Mouse (Mus musculus): Measurements from ENCODE around the gene Psmd2.

Psmd2 gene

DNA sequence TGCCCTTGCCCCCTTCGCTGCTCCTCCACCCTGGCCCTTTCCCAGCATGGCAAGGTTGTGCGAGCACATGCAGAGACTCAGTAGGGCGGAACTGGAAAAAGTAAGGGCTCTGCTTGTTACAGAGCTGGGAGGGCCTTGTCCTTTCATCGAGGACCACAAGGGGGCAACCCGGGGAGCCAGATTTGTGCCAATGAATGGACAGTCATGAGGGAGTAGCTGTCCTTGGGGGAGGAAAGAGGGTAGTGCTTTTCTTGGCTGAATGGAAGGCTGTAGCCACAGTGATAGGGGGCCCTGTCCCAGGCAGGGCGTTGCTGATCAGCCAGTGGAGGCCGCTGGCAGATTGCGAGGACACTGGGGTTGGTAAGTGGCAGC is 51.1 kb downstream of the Psmd2 start:
- DNase-seq (ENCODE audit: low spot score), result peak; percentile 74

DNA sequence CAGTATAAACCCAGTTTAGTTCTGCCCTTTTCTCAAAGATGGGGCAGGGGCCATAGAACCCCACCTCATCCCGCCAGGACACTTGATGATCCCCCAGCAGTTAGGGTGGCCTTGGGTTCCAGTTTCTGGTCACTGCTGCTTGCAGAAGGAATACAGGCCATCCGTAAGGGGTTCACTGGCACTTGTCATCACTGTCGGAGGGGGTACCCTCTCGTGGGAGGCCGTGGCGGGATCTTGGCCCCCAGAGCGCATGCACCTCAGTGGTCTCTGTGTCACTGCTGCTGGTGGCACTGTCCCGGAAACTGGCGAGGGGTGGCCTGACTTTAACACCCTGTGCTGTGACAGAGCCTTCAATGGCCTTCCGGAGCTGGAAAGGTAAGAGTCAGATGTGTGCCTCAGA is 51.6 kb downstream of the Psmd2 start:
- no peak for DNase-seq (ENCODE audit: low spot score)

DNA sequence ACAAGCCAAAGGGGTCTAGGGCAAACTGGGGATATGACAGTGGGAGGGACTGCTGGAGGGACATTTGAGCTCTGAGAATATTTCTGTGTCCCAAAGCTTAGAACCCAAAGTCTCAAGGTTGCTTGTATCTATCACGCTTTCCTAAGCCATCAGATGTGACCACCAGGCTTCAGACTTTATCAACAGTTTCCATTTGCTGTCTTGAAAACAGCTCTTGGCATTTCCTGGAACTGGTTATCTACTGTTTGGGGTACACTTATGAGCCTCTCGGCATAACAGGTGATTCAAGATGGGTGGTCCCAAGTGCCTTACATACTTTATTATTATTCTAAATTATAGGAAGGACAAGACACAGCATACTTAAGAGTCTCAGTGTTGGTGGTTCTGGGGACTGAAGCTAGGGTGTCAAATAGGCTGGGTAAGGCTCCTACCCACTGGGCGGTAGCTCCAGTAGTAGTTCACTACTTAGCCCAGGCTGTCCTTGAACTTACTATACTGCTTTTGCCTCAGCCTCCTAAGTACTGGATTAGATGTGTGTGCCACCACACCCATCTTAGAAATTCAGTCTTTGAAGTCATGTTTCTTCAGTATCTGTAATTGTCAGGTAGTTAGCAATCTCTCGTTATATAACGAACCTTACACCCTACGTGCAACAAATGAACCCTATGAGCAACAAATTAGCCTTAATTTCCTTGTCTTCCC is 52.4 kb downstream of the Psmd2 start:
- DNase-seq (ENCODE audit: low spot score), result no peak

DNA sequence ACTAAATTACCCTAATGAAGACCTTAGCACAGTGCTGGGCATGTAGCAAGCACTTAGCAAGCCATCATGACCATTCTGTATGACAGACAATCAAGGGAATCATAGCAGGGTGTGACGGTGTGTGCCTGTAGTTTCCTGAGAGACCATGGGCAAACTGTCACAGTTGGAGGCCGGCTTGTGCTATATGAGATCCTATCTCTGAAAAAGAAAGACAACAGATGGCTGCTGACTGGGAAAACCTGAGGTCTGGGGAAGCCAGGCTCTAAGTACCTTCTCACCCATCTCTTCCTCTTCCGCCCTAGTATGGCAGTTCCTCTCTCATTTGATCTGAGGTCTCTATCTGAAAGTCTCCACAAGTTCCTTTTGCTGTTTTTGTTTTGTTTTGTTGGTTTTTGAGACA is 54.3 kb downstream of the Psmd2 start:
- no peak for DNase-seq (ENCODE audit: low spot score)

DNA sequence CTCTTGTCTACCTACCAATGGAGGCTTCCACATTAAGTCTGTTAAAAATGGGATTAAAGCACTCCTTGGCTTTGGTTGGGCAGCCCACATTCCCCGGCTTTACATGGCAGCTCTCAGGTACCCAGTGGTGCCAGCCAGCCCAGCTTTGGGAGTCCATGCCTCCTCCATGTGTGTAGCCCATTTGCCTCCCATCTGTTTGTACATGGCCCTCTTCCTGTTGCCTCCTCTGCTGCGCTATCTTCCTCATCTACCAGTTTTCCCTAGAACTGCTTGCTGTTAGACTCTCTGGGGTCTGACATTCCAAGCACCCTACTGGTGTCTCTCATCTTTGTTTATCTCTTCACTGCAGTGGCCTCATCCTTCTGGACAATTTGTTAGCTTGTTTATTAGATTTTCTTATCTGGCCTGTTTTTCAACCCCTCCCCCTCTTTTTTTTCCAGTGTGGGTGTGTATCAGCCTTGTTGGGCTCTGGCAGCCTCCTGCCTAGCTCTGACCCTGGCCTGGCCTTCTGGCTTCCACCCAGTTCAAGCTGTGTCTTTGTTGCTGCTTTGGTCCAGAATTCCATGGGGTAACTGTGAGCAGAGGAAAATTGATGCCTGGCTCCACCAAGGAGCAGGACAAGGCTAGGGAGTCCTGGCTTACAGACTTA is 55.1 kb downstream of the Psmd2 start:
- DNase-seq (ENCODE audit: low spot score), result no peak

DNA sequence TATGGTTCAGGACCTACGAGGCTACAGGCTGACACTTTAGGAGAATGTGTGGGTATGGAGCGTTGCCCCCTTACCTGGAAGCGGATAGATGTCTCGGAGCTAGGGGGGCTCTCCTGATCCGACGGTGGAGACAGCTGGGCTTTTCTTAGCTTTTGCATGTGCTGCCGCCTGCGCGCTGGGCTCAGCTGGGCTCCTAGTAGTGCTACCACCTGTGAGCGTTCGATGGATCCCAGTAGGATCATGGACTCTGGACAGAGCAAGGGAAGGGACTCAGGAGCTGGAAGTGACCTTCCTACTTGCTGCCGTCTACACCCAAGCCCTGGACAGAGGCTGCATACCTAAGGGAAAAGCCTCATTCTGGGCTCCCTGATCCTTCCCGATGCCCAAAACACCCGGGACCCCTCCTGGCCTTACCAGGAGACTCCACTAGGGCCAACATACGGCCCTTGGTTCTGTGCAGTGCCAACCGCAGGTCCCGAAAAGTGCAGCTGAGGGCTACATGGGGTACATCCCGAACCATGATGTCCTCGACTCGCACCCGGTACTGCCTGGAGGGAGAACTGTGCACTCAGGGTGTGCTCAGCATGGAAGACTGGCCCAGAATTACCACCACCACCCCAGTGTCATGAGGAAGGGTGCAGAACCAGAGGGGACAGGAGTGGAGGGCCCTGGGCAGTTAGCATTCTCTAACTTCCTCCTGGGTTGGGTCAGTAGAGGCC is 56.9 kb downstream of the Psmd2 start:
- DNase-seq (ENCODE audit: low spot score), result no peak

DNA sequence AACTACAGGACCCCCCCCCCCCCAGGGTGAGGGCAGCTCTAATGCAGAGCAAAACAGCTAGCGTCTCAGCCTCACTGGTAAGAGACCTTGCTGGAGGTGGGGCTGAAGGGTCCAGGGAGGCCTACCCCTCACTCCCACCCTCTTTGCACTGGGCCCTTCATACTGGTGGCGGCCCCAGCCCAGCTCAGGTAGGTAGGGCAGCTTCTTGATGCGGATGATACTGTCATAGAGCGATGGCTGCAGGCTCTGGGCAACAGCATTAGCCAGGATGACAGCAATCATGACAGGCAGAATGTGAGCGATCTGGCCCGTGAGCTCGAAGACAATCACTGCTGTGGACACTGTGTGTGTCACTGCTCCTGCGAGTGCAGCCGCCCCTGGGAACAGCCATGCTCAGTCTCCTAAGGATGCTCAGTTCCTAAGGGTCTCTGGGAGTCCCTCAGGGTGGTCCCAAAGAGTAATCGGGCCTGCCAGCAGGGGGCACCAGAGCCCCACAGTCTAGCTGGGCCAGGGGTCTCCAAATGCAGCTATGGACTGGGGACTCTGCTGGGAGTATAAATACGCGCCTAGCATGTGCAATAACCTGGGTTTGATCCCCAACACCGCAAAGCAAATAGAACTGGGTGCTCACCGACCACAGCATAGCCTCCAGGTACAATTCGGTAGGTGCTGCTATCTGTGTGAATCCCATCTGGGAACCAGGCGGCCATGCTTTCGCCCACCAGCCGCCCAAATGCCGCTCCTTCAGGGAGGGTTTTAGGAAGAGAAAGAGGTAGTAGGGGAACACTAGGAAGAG is 57.7 kb downstream of the Psmd2 start:
- DNase-seq (ENCODE audit: low spot score), result no peak

DNA sequence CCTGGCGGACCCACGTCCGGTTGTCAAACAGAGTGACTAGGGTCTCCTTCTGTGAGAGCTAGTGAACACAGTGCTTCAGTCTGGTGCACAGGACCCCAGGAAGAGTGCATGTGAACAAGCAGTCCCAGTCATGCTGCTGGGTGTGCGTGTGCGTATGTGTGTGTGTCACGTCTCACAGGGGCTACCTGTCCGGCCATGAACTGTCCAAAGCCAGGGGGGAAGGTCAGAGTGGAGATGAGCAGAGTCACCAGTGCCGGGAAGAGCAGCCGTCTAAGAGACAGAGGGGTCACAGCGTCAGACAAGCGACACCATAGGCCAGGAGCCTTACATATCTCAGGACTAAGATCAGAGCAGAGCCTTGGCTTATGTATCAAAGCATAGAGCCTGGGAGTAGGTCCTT is 58.9 kb downstream of the Psmd2 start:
- DNase-seq (ENCODE audit: low spot score), result no peak

DNA sequence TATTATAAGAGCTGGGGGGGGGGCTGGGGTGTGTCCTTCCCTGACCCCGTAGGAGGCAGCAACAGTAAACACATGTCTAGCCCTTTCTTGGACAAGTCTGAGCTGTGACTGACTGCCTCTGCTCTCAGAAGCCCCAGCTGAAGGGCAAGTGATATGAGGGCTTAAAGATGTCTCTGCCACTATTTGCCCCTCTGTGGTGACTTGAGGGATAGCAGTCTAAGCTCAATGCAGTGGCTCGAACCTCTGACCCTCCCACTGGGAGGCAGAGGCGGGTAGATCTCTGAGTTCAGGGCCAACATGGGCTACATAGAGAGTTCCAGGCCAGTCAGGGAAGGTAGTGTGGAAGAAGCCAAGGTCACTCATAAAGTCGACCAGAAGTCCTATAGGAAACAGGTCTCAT is 59.4 kb downstream of the Psmd2 start:
- DNase-seq (ENCODE audit: low spot score), result no peak

DNA sequence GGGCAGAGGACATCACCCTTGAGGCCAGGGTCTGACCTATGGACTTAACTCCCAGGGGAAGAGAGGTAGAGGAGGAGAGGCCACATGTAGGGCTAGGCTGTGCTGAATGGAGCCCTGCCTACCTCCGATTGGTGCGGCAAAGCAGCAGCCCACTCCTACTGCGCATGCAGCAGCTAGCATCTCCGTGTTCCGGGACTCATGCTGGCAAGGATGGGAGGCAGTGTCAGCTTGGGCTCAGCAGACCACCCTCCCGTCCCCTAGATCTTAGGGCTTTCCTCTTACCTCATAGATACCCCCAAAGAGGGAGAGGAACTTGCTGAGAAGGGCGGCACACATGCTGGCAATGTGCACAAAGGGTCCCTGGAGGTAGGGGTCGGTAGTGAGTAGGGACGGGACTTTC is 60.7 kb downstream of the Psmd2 start:
- DNase-seq (ENCODE audit: low spot score), result no peak

DNA sequence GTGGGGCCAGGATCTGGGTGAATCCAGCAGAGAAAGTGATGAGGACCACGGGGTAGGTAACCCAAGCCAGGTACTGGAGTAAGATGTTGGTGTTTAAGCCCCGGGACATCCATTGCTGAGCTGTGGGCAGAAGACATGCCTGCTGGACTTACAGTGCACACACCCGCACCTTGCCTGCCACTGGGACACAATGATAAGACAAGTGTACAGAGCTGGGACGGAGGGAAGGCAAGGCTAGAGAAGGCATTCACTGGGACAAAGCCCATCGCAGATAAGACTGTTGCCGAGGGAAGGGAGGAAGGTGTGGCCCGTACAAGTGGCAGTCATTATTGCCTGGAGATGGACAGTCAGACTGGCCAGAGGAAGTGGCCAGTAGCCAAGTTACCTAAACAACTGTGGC is 61.4 kb downstream of the Psmd2 start:
- DNase-seq (ENCODE audit: low spot score), result no peak

Data from urinary bladder, postnatal 14 days (tissue).